In genomic region chr11:61143564-61144469, GRCm38 (mm10) we compare ENCODE assay signal across 12 mouse cellular contexts. TPM values are rescaled to one million over a fixed set of nuclear protein-coding genes. Genes with fewer than 3 reads are reported as not detected.
DNase-seq lines count a peak whose midpoint lies in the region; TF ChIP-seq lines count a peak whose summit lies in the region.
"Had no signal": no experiment of that assay in that cellular context is flagged by ENCODE, and none has a peak within 500 bp of the region (broad histone marks: within the 10 kb centered on the region; RNA-seq: fewer than 3 reads in every experiment).

No protein-coding gene starts in this region.

- peaks cover 31% of the 10 kb centered on the region for H3K79me2 ChIP-seq in macrophage (ENCODE audit: inconsistent target)

- no peak overlapping the region for H3K27ac ChIP-seq in thymus, adult 2 months (ENCODE audit: control insufficient read depth, insufficient read depth, low read length)
- H3K27ac ChIP-seq in macrophage = peak overlapping the region; percentile 87
- no peak overlapping the region for H3K27ac ChIP-seq in embryonic facial prominence, embryonic 10.5 days (replicated peaks)
- H3K27ac ChIP-seq: forebrain, embryonic 10.5 days; hindbrain, embryonic 13.5 days; midbrain, embryonic 12.5 days had no signal

- TF ChIP-seq CTCF in thymus, adult 2 months (IDR thresholded peaks at IDR 0.05; ENCODE audit: borderline replicate concordance, control insufficient read depth, extremely low read depth, insufficient read depth, low read length, poor library complexity) = no peak

- H3K27me3 ChIP-seq in thymus, adult 2 months (ENCODE audit: control insufficient read depth, insufficient read depth, low read length) = no peaks in the 10 kb centered on the region
- peaks cover 38% of the 10 kb centered on the region for H3K27me3 ChIP-seq in embryonic facial prominence, embryonic 10.5 days (replicated peaks; ENCODE audit: low read depth, poor library complexity, severe bottlenecking)

- H3K36me3 ChIP-seq in thymus, adult 2 months (ENCODE audit: control insufficient read depth, insufficient read depth, low read length) = no peaks in the 10 kb centered on the region
- 0 out of 2 replicates have a peak, but pooled peaks cover 8% of the 10 kb centered on the region for H3K36me3 ChIP-seq in macrophage (ENCODE audit: inconsistent target)
- H3K36me3 ChIP-seq in embryonic facial prominence, embryonic 10.5 days (replicated peaks) = no peaks in the 10 kb centered on the region
- H3K36me3 ChIP-seq: forebrain, embryonic 10.5 days; hindbrain, embryonic 13.5 days; midbrain, embryonic 12.5 days had no signal

- H3K9me3 ChIP-seq in embryonic facial prominence, embryonic 10.5 days = no peaks in the 10 kb centered on the region
- H3K9me3 ChIP-seq: forebrain, embryonic 10.5 days; hindbrain, embryonic 13.5 days; midbrain, embryonic 12.5 days had no signal

- TF ChIP-seq POLR2A in thymus, adult 2 months (IDR thresholded peaks at IDR 0.05; ENCODE audit: control insufficient read depth, extremely low read depth, insufficient read depth, low read length, poor library complexity) = no peak

- H3K4me3 ChIP-seq in thymus, adult 2 months (ENCODE audit: control insufficient read depth, insufficient read depth, low read length) = peak overlapping the region; percentile 39; the same call in 1 of the 2 replicates
- peak overlapping the region; percentile 76 for H3K4me3 ChIP-seq in macrophage (ENCODE audit: inconsistent target)
- H3K4me3 ChIP-seq in embryonic facial prominence, embryonic 10.5 days = no peak overlapping the region
- H3K4me3 ChIP-seq: forebrain, embryonic 10.5 days; hindbrain, embryonic 13.5 days; midbrain, embryonic 12.5 days had no signal

- peaks cover 14% of the 10 kb centered on the region for H3K4me1 ChIP-seq in thymus, adult 2 months (replicated peaks; ENCODE audit: control insufficient read depth, insufficient read depth, low read length)
- peaks cover 12% of the 10 kb centered on the region for H3K4me1 ChIP-seq in embryonic facial prominence, embryonic 10.5 days

- DNase-seq in embryo, embryonic 10.5 days (ENCODE audit: low spot score) = peak; percentile 28
- no peak for DNase-seq in embryo, embryonic 10 days (ENCODE audit: low spot score)
- DNase-seq in thymus, adult 2 months = peak; percentile 45
- DNase-seq in thymus, adult 18-20 months = no peak
- DNase-seq in embryonic facial prominence, embryonic 10.5 days (ENCODE audit: low spot score) = no peak
- DNase-seq in embryo, embryonic 9.5 days (ENCODE audit: extremely low spot score) = no peak
- no peak for DNase-seq in cerebellum, postnatal 4 days (ENCODE audit: low spot score in 2 of 2)

- WGBS in thymus, adult 2 months = 52% methylated on average over 7 of the region's 7 CpGs
- WGBS in macrophage (ENCODE audit: missing documents) = 25% methylated on average over 7 of the region's 7 CpGs
- WGBS in embryonic facial prominence, embryonic 10.5 days = 78% methylated on average over 7 of the region's 7 CpGs

RNA-seq across cellular contexts. Expression of gene Tnfrsf13b, which starts 17.3 kb away (rescaled TPM):
- polyA plus RNA-seq in thymus, adult 2 months (2012; rRNA removed) = 134 and 160 TPM in 2 replicates
- total RNA-seq in macrophage (2018; cell fraction: chromatin; rRNA removed) = 10 to 100 TPM in 13 of 26 experiments, 1 to 10 TPM in 13; 1.8 to 42.9 (median 11.1) TPM
- 10 to 100 TPM; 30.6 to 61.4 (median 49.5) TPM for total RNA-seq in macrophage (2018; cell fraction: cytosol; rRNA removed)
- total RNA-seq in macrophage (2018; cell fraction: nucleus; rRNA removed) = 10 to 100 TPM in 25 of 26 experiments, 1 to 10 TPM in 1; 9.8 to 70.3 (median 24.3) TPM
- 35.3 to 55.0 TPM (median 51.2 TPM) in 3 replicates for polyA plus RNA-seq in macrophage (2018)
- 0.86 and 1.2 TPM in 2 replicates for polyA plus RNA-seq in embryonic facial prominence, embryonic 10.5 days (2016; fragmentation: Nextera tagmentation; extraction: Ambion mirVana)
- polyA plus RNA-seq: C2C12 had no signal

RNA-seq across cellular contexts. Expression of gene Usp22, which starts 31.0 kb away (rescaled TPM):
- polyA plus RNA-seq in thymus, adult 2 months (2012; rRNA removed) = 57.5 and 68.6 TPM in 2 replicates
- 10 to 100 TPM in 25 of 26 experiments, 1 to 10 TPM in 1; 7.6 to 35.9 (median 24.8) TPM for total RNA-seq in macrophage (2018; cell fraction: chromatin; rRNA removed)
- total RNA-seq in macrophage (2018; cell fraction: cytosol; rRNA removed) = 10 to 100 TPM; 20.6 to 39.1 (median 31.9) TPM
- total RNA-seq in macrophage (2018; cell fraction: nucleus; rRNA removed) = 10 to 100 TPM; 13.4 to 39.8 (median 27.5) TPM
- polyA plus RNA-seq in macrophage (2018) = 20.1 to 31.2 TPM (median 25.8 TPM) in 3 replicates
- 185 and 189 TPM in 2 replicates for polyA plus RNA-seq in embryonic facial prominence, embryonic 10.5 days (2016; fragmentation: Nextera tagmentation; extraction: Ambion mirVana)

Comparison
In these comparisons a context has a peak if more than half of its experiments do, and no peak if none do; other contexts are left out.
1. DNase-seq: peak in embryo, embryonic 10.5 days (single experiment) and thymus, adult 2 months (single experiment); none in embryo, embryonic 10 days (single experiment), thymus, adult 18-20 months (0 of 2), embryonic facial prominence, embryonic 10.5 days (single experiment), embryo, embryonic 9.5 days (single experiment) and cerebellum, postnatal 4 days (0 of 2).
2. RNA of gene Tnfrsf13b, which starts 17.3 kb away (polyA plus RNA-seq): 134 to 160 TPM in thymus, adult 2 months and 35.3 to 55.0 TPM in macrophage; 0.86 to 1.2 TPM in embryonic facial prominence, embryonic 10.5 days; every median in the first group is over 10 times any median in the second.